Mouse (Mus musculus) fibroblast of lung, adult 2 months (primary cell): Measurements from ENCODE around the gene Mecp2.
A peak's percentile ranks its signal among the peaks of the same experiment; 100 is the strongest.
"Not testable (repeated sequence)": the region's sequence is repeated elsewhere in the genome, so short reads cannot be mapped to it uniquely, and the experiment has no call there.

Source experiments
- DNase-seq: peaks from one replicate; pipeline ENCODE4 v3.0.0-alpha.2; 2011; ENCODE audit warnings: low read depth

Gene Mecp2

GRCm38 (mm10) chrX:74135263-74135662 is at the start of gene Mecp2:
TSS of gene Mecp2 (minus strand) at chrX:74135363.
- DNase-seq, result not testable (repeated sequence)

- DNase-seq, result no peak
Measured at GRCm38 (mm10) chrX:74176959-74177358, 41.8 kb upstream of the Mecp2 start, which contains the start of gene Tktl1. TSS of gene Tktl1 (plus strand) at chrX:74177259.

GRCm38 (mm10) chrX:74167738-74168137 is 32.6 kb upstream of the Mecp2 start, which contains the start of gene Tex28:
TSS of gene Tex28 (minus strand) at chrX:74167838.
- no peak for DNase-seq

GRCm38 (mm10) chrX:74127164-74127563 is 8.0 kb downstream of the Mecp2 start, which contains the start of gene Opn1mw:
TSS of gene Opn1mw (plus strand) at chrX:74127464.
- DNase-seq, result no peak

- no peak for DNase-seq
Measured at GRCm38 (mm10) chrX:74124975-74125374, 10.2 kb downstream of the Mecp2 start.

GRCm38 (mm10) chrX:74115511-74115910 is 19.7 kb downstream of the Mecp2 start:
- DNase-seq, result peak; percentile 37

GRCm38 (mm10) chrX:74114036-74114435 is 21.1 kb downstream of the Mecp2 start:
- peak; percentile 20 for DNase-seq

GRCm38 (mm10) chrX:74108747-74109146 is 26.4 kb downstream of the Mecp2 start:
- no peak for DNase-seq

- DNase-seq, result no peak
Measured at GRCm38 (mm10) chrX:74105916-74106315, 29.2 kb downstream of the Mecp2 start.

GRCm38 (mm10) chrX:74103457-74104188 is 31.5 kb downstream of the Mecp2 start:
- no peak for DNase-seq

- DNase-seq, result no peak
Measured at GRCm38 (mm10) chrX:74095130-74095529, 40.0 kb downstream of the Mecp2 start.

GRCm38 (mm10) chrX:74085601-74086038 is 49.5 kb downstream of the Mecp2 start:
- peak; percentile 95 for DNase-seq

- DNase-seq, result peak; percentile 43
Measured at GRCm38 (mm10) chrX:74084946-74085498, 50.1 kb downstream of the Mecp2 start.

- no peak for DNase-seq
Measured at GRCm38 (mm10) chrX:74084276-74084837, 50.8 kb downstream of the Mecp2 start.

- DNase-seq, result no peak
Measured at GRCm38 (mm10) chrX:74070794-74071193, 64.4 kb downstream of the Mecp2 start.

GRCm38 (mm10) chrX:74067891-74068290 is 67.3 kb downstream of the Mecp2 start:
- DNase-seq, result no peak

GRCm38 (mm10) chrX:74045107-74045506 is 90.1 kb downstream of the Mecp2 start:
- DNase-seq, result no peak

- no peak for DNase-seq
Measured at GRCm38 (mm10) chrX:74037702-74038375, 97.3 kb downstream of the Mecp2 start.

GRCm38 (mm10) chrX:74030000-74030399 is 105.2 kb downstream of the Mecp2 start:
- DNase-seq, result no peak

- DNase-seq, result no peak
Measured at GRCm38 (mm10) chrX:74023188-74024049, 111.7 kb downstream of the Mecp2 start, which contains the start of gene Irak1. TSS of gene Irak1 (minus strand) at chrX:74023918.

- no peak for DNase-seq
Measured at GRCm38 (mm10) chrX:74022795-74023187, 112.4 kb downstream of the Mecp2 start.
